In genomic region chr1:36559256-36559655, GRCm38 (mm10) we compare ENCODE assay signal across 10 mouse cellular contexts. TPM values are rescaled to one million over a fixed set of nuclear protein-coding genes. Genes with fewer than 3 reads are reported as not detected.
DNase-seq lines count a peak whose midpoint lies in the region; ATAC-seq and TF ChIP-seq lines count a peak whose summit lies in the region.
"Had no signal": no experiment of that assay in that cellular context is flagged by ENCODE, and none has a peak within 500 bp of the region (broad histone marks: within the 10 kb centered on the region; RNA-seq: fewer than 3 reads in every experiment).

No protein-coding gene starts in this region.

- H3K27ac ChIP-seq in gastrocnemius, adult 2 months: peak overlapping the region; percentile 97
- no peak overlapping the region for H3K27ac ChIP-seq in neural tube, embryonic 11.5 days (ENCODE audit: low read depth, low read length)
- H3K27ac ChIP-seq in liver, embryonic 13.5 days: no peak overlapping the region

- H3K9ac ChIP-seq in neural tube, embryonic 11.5 days (ENCODE audit: low read length): no peak overlapping the region
- no peak overlapping the region for H3K9ac ChIP-seq in liver, embryonic 13.5 days

- no peak for TF ChIP-seq CTCF in gastrocnemius, adult 2 months (IDR thresholded peaks at IDR 0.05)

- H3K36me3 ChIP-seq in neural tube, embryonic 11.5 days (ENCODE audit: control insufficient read depth, insufficient read depth, low read length): no peaks in the 10 kb centered on the region
- no peaks in the 10 kb centered on the region; the same call in 1 of the 2 replicates for H3K36me3 ChIP-seq in liver, embryonic 13.5 days

- intact Hi-C loops in gastrocnemius, adult 2 months (cut with DNase I): no loop called here

- no peak for ATAC-seq in neural tube, embryonic 11.5 days (ENCODE audit: insufficient read depth, low FRiP score, low TSS enrichment)
- no peak for ATAC-seq in liver, embryonic 13.5 days (ENCODE audit: low read depth)

- no peaks in the 10 kb centered on the region for H3K9me3 ChIP-seq in neural tube, embryonic 11.5 days (ENCODE audit: control insufficient read depth, low read length)
- no peaks in the 10 kb centered on the region for H3K9me3 ChIP-seq in liver, embryonic 13.5 days (replicated peaks)

- no peaks in the 10 kb centered on the region for H3K27me3 ChIP-seq in neural tube, embryonic 11.5 days (ENCODE audit: control insufficient read depth, insufficient read depth, low read length)
- peaks cover 89% of the 10 kb centered on the region for H3K27me3 ChIP-seq in liver, embryonic 13.5 days

- H3K4me2 ChIP-seq in neural tube, embryonic 11.5 days (ENCODE audit: low read depth): peak overlapping the region; percentile 99
- H3K4me2 ChIP-seq in liver, embryonic 13.5 days: peak overlapping the region; percentile 67; the same call in 1 of the 2 replicates

- WGBS in neural tube, embryonic 11.5 days: 2% methylated on average over 4 of the region's 4 CpGs
- 11% methylated on average over 4 of the region's 4 CpGs for WGBS in liver, embryonic 13.5 days (ENCODE audit: insufficient replicate concordance)

- H3K4me1 ChIP-seq in neural tube, embryonic 11.5 days (ENCODE audit: control insufficient read depth, insufficient read depth, low read length): peaks cover 28% of the 10 kb centered on the region
- peaks cover 51% of the 10 kb centered on the region for H3K4me1 ChIP-seq in liver, embryonic 13.5 days (replicated peaks)

- no peak for DNase-seq in gastrocnemius, adult 2 months
- DNase-seq in gastrocnemius, postnatal 4 days (ENCODE audit: low spot score in 2 of 2): no peak
- DNase-seq in neural tube, embryonic 11.5 days (ENCODE audit: low spot score): no peak
- DNase-seq in neural tube, embryonic 10.5 days (ENCODE audit: extremely low spot score, low spot score): no peak
- DNase-seq in liver, embryonic 13.5 days: no peak
- DNase-seq in ovary, postnatal 36 days (ENCODE audit: low spot score): no peak
- no peak for DNase-seq in spleen, adult 12 weeks (ENCODE audit: low spot score)
- no peak for DNase-seq in urinary bladder, postnatal 25 days (ENCODE audit: low spot score)

- H3K4me3 ChIP-seq in gastrocnemius, adult 2 months: peak overlapping the region; percentile 91
- H3K4me3 ChIP-seq in neural tube, embryonic 11.5 days (ENCODE audit: low read depth, low read length): no peak overlapping the region
- H3K4me3 ChIP-seq in liver, embryonic 13.5 days (replicated peaks): no peak overlapping the region

RNA-seq across cellular contexts. Expression of gene Sema4c, which starts 1.1 kb away (rescaled TPM):
- 10 to 100 TPM in 1 of 2 experiments, 1 to 10 TPM in 1; 6.8 to 10.0 TPM for total RNA-seq in gastrocnemius, adult 2 months (2021)
- 10 to 100 TPM; 26.0 to 27.1 TPM for total RNA-seq in gastrocnemius, postnatal 4 days (2021)
- 3.6 and 4.6 TPM in 2 replicates for polyA plus RNA-seq in neural tube, embryonic 11.5 days (2014; fragmentation: Nextera tagmentation; extraction: Ambion mirVana)
- 1.8 and 1.9 TPM in 2 replicates for polyA plus RNA-seq in liver, embryonic 13.5 days (2015; fragmentation: Nextera tagmentation; extraction: Ambion mirVana)

RNA-seq across cellular contexts. Expression of gene Ankrd39, which starts 12.0 kb away (rescaled TPM):
- total RNA-seq in gastrocnemius, adult 2 months (2021): 1 to 10 TPM; 7.2 to 9.3 TPM
- 10 to 100 TPM; 13.0 to 13.8 TPM for total RNA-seq in gastrocnemius, postnatal 4 days (2021)
- 15.3 and 16.2 TPM in 2 replicates for polyA plus RNA-seq in neural tube, embryonic 11.5 days (2014; fragmentation: Nextera tagmentation; extraction: Ambion mirVana)
- polyA plus RNA-seq in liver, embryonic 13.5 days (2015; fragmentation: Nextera tagmentation; extraction: Ambion mirVana): 7.2 and 7.4 TPM in 2 replicates

RNA-seq across cellular contexts. Expression of gene Gm42417, which starts 20.0 kb away (rescaled TPM):
- total RNA-seq in gastrocnemius, adult 2 months (2021): 1,000 to 10,000 TPM in 1 of 2 experiments, 100 to 1,000 TPM in 1; 819 to 1,877 TPM
- 10 to 100 TPM; 40.6 to 50.4 TPM for total RNA-seq in gastrocnemius, postnatal 4 days (2021)
- 0.28 TPM in 1 of 2 replicates, not detected in the other for polyA plus RNA-seq in neural tube, embryonic 11.5 days (2014; fragmentation: Nextera tagmentation; extraction: Ambion mirVana)
- polyA plus RNA-seq in liver, embryonic 13.5 days (2015; fragmentation: Nextera tagmentation; extraction: Ambion mirVana): 0.14 TPM in 1 of 2 replicates, not detected in the other
- total RNA-seq: common myeloid progenitor, adult 5-6 weeks had no signal
- polyA plus RNA-seq: small intestine, adult 2 months had no signal

RNA-seq across cellular contexts. Expression of gene Ankrd23, which starts 22.6 kb away (rescaled TPM):
- total RNA-seq in gastrocnemius, adult 2 months (2021): 1,000 to 10,000 TPM; 1,971 to 4,216 TPM
- 100 to 1,000 TPM; 129 to 140 TPM for total RNA-seq in gastrocnemius, postnatal 4 days (2021)
- polyA plus RNA-seq in neural tube, embryonic 11.5 days (2014; fragmentation: Nextera tagmentation; extraction: Ambion mirVana): 7.1 and 7.2 TPM in 2 replicates
- polyA plus RNA-seq in liver, embryonic 13.5 days (2015; fragmentation: Nextera tagmentation; extraction: Ambion mirVana): 2.4 and 2.5 TPM in 2 replicates

RNA-seq across cellular contexts. Expression of gene Cnnm3, which starts 47.6 kb away (rescaled TPM):
- 10 to 100 TPM in 1 of 2 experiments, 1 to 10 TPM in 1; 9.7 to 12.0 TPM for total RNA-seq in gastrocnemius, adult 2 months (2021)
- 10 to 100 TPM; 25.3 to 26.6 TPM for total RNA-seq in gastrocnemius, postnatal 4 days (2021)
- 5.2 and 5.6 TPM in 2 replicates for polyA plus RNA-seq in neural tube, embryonic 11.5 days (2014; fragmentation: Nextera tagmentation; extraction: Ambion mirVana)
- 0.97 and 0.98 TPM in 2 replicates for polyA plus RNA-seq in liver, embryonic 13.5 days (2015; fragmentation: Nextera tagmentation; extraction: Ambion mirVana)

Comparison
In these comparisons a context has a peak if more than half of its experiments do, and no peak if none do; other contexts are left out.
1. RNA of gene Gm42417, which starts 20.0 kb away (total RNA-seq): 819 to 1,877 TPM in gastrocnemius, adult 2 months; 40.6 to 50.4 TPM in gastrocnemius, postnatal 4 days; every median in the first group is over 10 times any median in the second.